Mouse (Mus musculus) olfactory bulb, adult 2 months (tissue): Measurements from ENCODE around the gene Robo4.

ENCODE experiments used
- CTCF ChIP-seq: fragments of 200-500 bp; IDR thresholded peaks from 2 replicates; pipeline ENCODE4 v1.5.1; 2012; ENCODE audit warnings: low read depth, mild to moderate bottlenecking, low read length, moderate library complexity; ENCODE audit not compliant: insufficient read depth
- POLR2A ChIP-seq: fragments of 200-500 bp; IDR thresholded peaks from 2 replicates; pipeline ENCODE4 v1.6.1; 2012; ENCODE audit warnings: mild to moderate bottlenecking, low read depth, low read length, moderate library complexity; ENCODE audit not compliant: insufficient read depth

GRCm38 (mm10) chr9:37354485-37354884, 47.2 kb upstream of the Robo4 start:
- TF ChIP-seq CTCF (no peak), POLR2A (no peak)
